Mouse (Mus musculus) brain, embryonic 18.5 days (tissue): ENCODE results near the gene Zic5.

ENCODE experiments used
- DNase-seq: peaks from one replicate; pipeline ENCODE4 v3.0.0-alpha.2; 2012; ENCODE audit warnings: low read depth, low spot score

Gene Zic5

GRCm38 (mm10) chr14:122464763-122465741 is at the start of gene Zic5:
TSS of gene Zic5 (minus strand) at chr14:122465677.
- DNase-seq = no peak

- DNase-seq = no peak
These were observed 48.1 kb upstream of the Zic5 start for GRCm38 (mm10) chr14:122513511-122514036.

GRCm38 (mm10) chr14:122511519-122511918 is 46.0 kb upstream of the Zic5 start:
- DNase-seq = no peak

- no peak for DNase-seq
These were observed 43.6 kb upstream of the Zic5 start for GRCm38 (mm10) chr14:122509058-122509457.

GRCm38 (mm10) chr14:122492015-122492414 is 26.5 kb upstream of the Zic5 start:
- DNase-seq = no peak

GRCm38 (mm10) chr14:122491521-122491920 is 26.0 kb upstream of the Zic5 start:
- DNase-seq = no peak

- DNase-seq = no peak
These were observed 25.2 kb upstream of the Zic5 start, which contains the start of gene Gm10837 for GRCm38 (mm10) chr14:122490441-122491328. TSS of gene Gm10837 (plus strand) at chr14:122490586.

- DNase-seq = no peak
These were observed 24.4 kb upstream of the Zic5 start for GRCm38 (mm10) chr14:122489686-122490414.

GRCm38 (mm10) chr14:122489041-122489440 is 23.6 kb upstream of the Zic5 start:
- DNase-seq = no peak

GRCm38 (mm10) chr14:122487366-122487765 is 21.9 kb upstream of the Zic5 start:
- DNase-seq = no peak

- DNase-seq = no peak
These were observed 21.1 kb upstream of the Zic5 start for GRCm38 (mm10) chr14:122486611-122487010.

GRCm38 (mm10) chr14:122485635-122486181 is 20.2 kb upstream of the Zic5 start:
- no peak for DNase-seq

GRCm38 (mm10) chr14:122484844-122485551 is 19.5 kb upstream of the Zic5 start:
- no peak for DNase-seq

- no peak for DNase-seq
These were observed 19.0 kb upstream of the Zic5 start for GRCm38 (mm10) chr14:122484458-122484843.

GRCm38 (mm10) chr14:122483556-122484421 is 18.3 kb upstream of the Zic5 start:
- DNase-seq = no peak

- no peak for DNase-seq
These were observed 17.5 kb upstream of the Zic5 start for GRCm38 (mm10) chr14:122483024-122483385.

- no peak for DNase-seq
These were observed 16.9 kb upstream of the Zic5 start for GRCm38 (mm10) chr14:122482081-122483023.

- DNase-seq = no peak
These were observed 15.7 kb upstream of the Zic5 start for GRCm38 (mm10) chr14:122481181-122481580.
